Mouse (Mus musculus): ENCODE results near the gene Dnaaf1. TPM values are rescaled to one million over a fixed set of nuclear protein-coding genes. Genes with fewer than 3 reads are reported as not detected.

Dnaaf1 gene
- polyA plus RNA-seq, 1 experiment from 2014 or later = 0.26 TPM

GRCm38 (mm10) chr8:119580441-119581161 is 5.6 kb downstream of the Dnaaf1 start:
- WGBS (ENCODE audit: insufficient replicate concordance) = 47% methylated on average over 5 of the region's 5 CpGs
- peak; percentile 77; the same call in 1 of the 2 replicates for ATAC-seq (replicated peaks; ENCODE audit: insufficient number of reproducible peaks, low FRiP score, low TSS enrichment)
- H3K4me2 ChIP-seq = peak overlapping the region; percentile 27
- H3K9me3 ChIP-seq (replicated peaks; ENCODE audit: control insufficient read depth, low read length) = no peaks in the 10 kb centered on the region
- no peak overlapping the region for H3K4me3 ChIP-seq (ENCODE audit: low read depth, low read length)
- H3K27me3 ChIP-seq (ENCODE audit: control insufficient read depth, insufficient read depth, low read length) = peaks cover 17% of the 10 kb centered on the region
- H3K9ac ChIP-seq (ENCODE audit: low read depth, low read length) = peak overlapping the region; percentile 46; the same call in 1 of the 2 replicates
- peak overlapping the region; percentile 46 for H3K27ac ChIP-seq (ENCODE audit: low read depth, low read length)
- H3K4me1 ChIP-seq (ENCODE audit: control insufficient read depth, insufficient read depth, low read length) = peaks cover 25% of the 10 kb centered on the region
- H3K36me3 ChIP-seq (ENCODE audit: control insufficient read depth, insufficient read depth, low read length) = no peaks in the 10 kb centered on the region

- 21% methylated on average over 24 of the region's 24 CpGs for WGBS (ENCODE audit: insufficient replicate concordance)
- H3K9ac ChIP-seq (ENCODE audit: low read depth, low read length) = 0 out of 2 replicates have a peak overlapping the region, but pooled peaks have one; percentile 54
- ATAC-seq (replicated peaks; ENCODE audit: insufficient number of reproducible peaks, low FRiP score, low TSS enrichment) = no peak
These were observed 10.9 kb downstream of the Dnaaf1 start for GRCm38 (mm10) chr8:119585901-119586300.

GRCm38 (mm10) chr8:119588321-119588720 is 13.3 kb downstream of the Dnaaf1 start:
- ATAC-seq (replicated peaks; ENCODE audit: insufficient number of reproducible peaks, low FRiP score, low TSS enrichment) = no peak
- 59% methylated on average over 4 of the region's 4 CpGs for WGBS (ENCODE audit: insufficient replicate concordance)
- H3K4me2 ChIP-seq = peak overlapping the region; percentile 32

More at GRCm38 (mm10) chr8:119585901-119586300, 10.9 kb downstream of the Dnaaf1 start:
- Histone ChIP-seq H3K4me2 (peak overlapping the region; percentile 70), H3K9me3 (replicated peaks; ENCODE audit: control insufficient read depth, low read length) (no peaks in the 10 kb centered on the region), H3K27ac (ENCODE audit: low read depth, low read length) (0 out of 2 replicates have a peak overlapping the region, but pooled peaks have one; percentile 29), H3K4me3 (ENCODE audit: low read depth, low read length) (peak overlapping the region; percentile 38), H3K36me3 (ENCODE audit: control insufficient read depth, insufficient read depth, low read length) (no peaks in the 10 kb centered on the region), H3K27me3 (ENCODE audit: control insufficient read depth, insufficient read depth, low read length) (no peaks in the 10 kb centered on the region), H3K4me1 (ENCODE audit: control insufficient read depth, insufficient read depth, low read length) (peaks cover 19% of the 10 kb centered on the region)

GRCm38 (mm10) chr8:119588844-119589243 is 13.8 kb downstream of the Dnaaf1 start:
- Histone ChIP-seq H3K9me3 (replicated peaks; ENCODE audit: control insufficient read depth, low read length) (no peaks in the 10 kb centered on the region), H3K4me2 (peak overlapping the region; percentile 32), H3K9ac (ENCODE audit: low read depth, low read length) (0 out of 2 replicates have a peak overlapping the region, but pooled peaks have one; percentile 3), H3K27me3 (ENCODE audit: control insufficient read depth, insufficient read depth, low read length) (peaks cover 5% of the 10 kb centered on the region), H3K4me3 (ENCODE audit: low read depth, low read length) (no peak overlapping the region), H3K4me1 (ENCODE audit: control insufficient read depth, insufficient read depth, low read length) (peaks cover 10% of the 10 kb centered on the region), H3K27ac (ENCODE audit: low read depth, low read length) (peak overlapping the region; percentile 70; the same call in 1 of the 2 replicates), H3K36me3 (ENCODE audit: control insufficient read depth, insufficient read depth, low read length) (no peaks in the 10 kb centered on the region)
- 14% methylated on average over 10 of the region's 10 CpGs for WGBS (ENCODE audit: insufficient replicate concordance)
- ATAC-seq (replicated peaks; ENCODE audit: insufficient number of reproducible peaks, low FRiP score, low TSS enrichment) = 0 out of 2 replicates have a peak, but pooled peaks have one; percentile 56

More at GRCm38 (mm10) chr8:119588321-119588720, 13.3 kb downstream of the Dnaaf1 start:
- Histone ChIP-seq H3K4me1 (ENCODE audit: control insufficient read depth, insufficient read depth, low read length) (peaks cover 10% of the 10 kb centered on the region), H3K36me3 (ENCODE audit: control insufficient read depth, insufficient read depth, low read length) (no peaks in the 10 kb centered on the region), H3K4me3 (ENCODE audit: low read depth, low read length) (no peak overlapping the region), H3K9me3 (replicated peaks; ENCODE audit: control insufficient read depth, low read length) (no peaks in the 10 kb centered on the region), H3K27me3 (ENCODE audit: control insufficient read depth, insufficient read depth, low read length) (peaks cover 5% of the 10 kb centered on the region), H3K27ac (ENCODE audit: low read depth, low read length) (peak overlapping the region; percentile 70), H3K9ac (ENCODE audit: low read depth, low read length) (no peak overlapping the region)

- 58% methylated on average over 14 of the region's 14 CpGs for WGBS (ENCODE audit: insufficient replicate concordance)
- H3K4me2 ChIP-seq = no peak overlapping the region
- H3K27me3 ChIP-seq (ENCODE audit: control insufficient read depth, insufficient read depth, low read length) = peaks cover 5% of the 10 kb centered on the region
- no peak for ATAC-seq (replicated peaks; ENCODE audit: insufficient number of reproducible peaks, low FRiP score, low TSS enrichment)
- H3K27ac ChIP-seq (ENCODE audit: low read depth, low read length) = no peak overlapping the region
- H3K9me3 ChIP-seq (replicated peaks; ENCODE audit: control insufficient read depth, low read length) = no peaks in the 10 kb centered on the region
- no peak overlapping the region for H3K9ac ChIP-seq (ENCODE audit: low read depth, low read length)
- H3K4me3 ChIP-seq (ENCODE audit: low read depth, low read length) = no peak overlapping the region
- peaks cover 12% of the 10 kb centered on the region for H3K4me1 ChIP-seq (ENCODE audit: control insufficient read depth, insufficient read depth, low read length)
- H3K36me3 ChIP-seq (ENCODE audit: control insufficient read depth, insufficient read depth, low read length) = no peaks in the 10 kb centered on the region
These were observed 15.3 kb downstream of the Dnaaf1 start for GRCm38 (mm10) chr8:119590348-119590747.

GRCm38 (mm10) chr8:119591456-119591855 is 16.4 kb downstream of the Dnaaf1 start:
- H3K27me3 ChIP-seq (ENCODE audit: control insufficient read depth, insufficient read depth, low read length) = peaks cover 5% of the 10 kb centered on the region
- no peak overlapping the region for H3K4me2 ChIP-seq
- H3K4me1 ChIP-seq (ENCODE audit: control insufficient read depth, insufficient read depth, low read length) = peaks cover 10% of the 10 kb centered on the region
- WGBS (ENCODE audit: insufficient replicate concordance) = 91% methylated on average over 7 of the region's 7 CpGs
- H3K9me3 ChIP-seq (replicated peaks; ENCODE audit: control insufficient read depth, low read length) = no peaks in the 10 kb centered on the region
- no peak for ATAC-seq (replicated peaks; ENCODE audit: insufficient number of reproducible peaks, low FRiP score, low TSS enrichment)
- no peak overlapping the region for H3K4me3 ChIP-seq (ENCODE audit: low read depth, low read length)
- H3K9ac ChIP-seq (ENCODE audit: low read depth, low read length) = no peak overlapping the region
- H3K36me3 ChIP-seq (ENCODE audit: control insufficient read depth, insufficient read depth, low read length) = no peaks in the 10 kb centered on the region
- no peak overlapping the region for H3K27ac ChIP-seq (ENCODE audit: low read depth, low read length)

GRCm38 (mm10) chr8:119603771-119604170 is 28.7 kb downstream of the Dnaaf1 start:
- Histone ChIP-seq H3K27ac (ENCODE audit: low read depth, low read length) (no peak overlapping the region), H3K36me3 (ENCODE audit: control insufficient read depth, insufficient read depth, low read length) (peaks cover 26% of the 10 kb centered on the region), H3K4me1 (ENCODE audit: control insufficient read depth, insufficient read depth, low read length) (peaks cover 8% of the 10 kb centered on the region), H3K9ac (ENCODE audit: low read depth, low read length) (0 out of 2 replicates have a peak overlapping the region, but pooled peaks have one; percentile 82), H3K4me3 (ENCODE audit: low read depth, low read length) (peak overlapping the region; percentile 75; the same call in 1 of the 2 replicates), H3K9me3 (replicated peaks; ENCODE audit: control insufficient read depth, low read length) (no peaks in the 10 kb centered on the region), H3K4me2 (peak overlapping the region; percentile 74), H3K27me3 (ENCODE audit: control insufficient read depth, insufficient read depth, low read length) (no peaks in the 10 kb centered on the region)
- WGBS (ENCODE audit: insufficient replicate concordance) = 93% methylated on average over 4 of the region's 4 CpGs
- ATAC-seq (replicated peaks; ENCODE audit: insufficient number of reproducible peaks, low FRiP score, low TSS enrichment) = no peak; the same call in 1 of the 2 replicates

- peaks cover 8% of the 10 kb centered on the region for H3K4me1 ChIP-seq (ENCODE audit: control insufficient read depth, insufficient read depth, low read length)
- no peak for ATAC-seq (replicated peaks; ENCODE audit: insufficient number of reproducible peaks, low FRiP score, low TSS enrichment)
- H3K9me3 ChIP-seq (replicated peaks; ENCODE audit: control insufficient read depth, low read length) = peaks cover under 1% of the 10 kb centered on the region; the same call in 1 of the 2 replicates
- H3K27ac ChIP-seq (ENCODE audit: low read depth, low read length) = no peak overlapping the region
- H3K27me3 ChIP-seq (ENCODE audit: control insufficient read depth, insufficient read depth, low read length) = no peaks in the 10 kb centered on the region
- WGBS (ENCODE audit: insufficient replicate concordance) = 22% methylated on average over 12 of the region's 12 CpGs
- peak overlapping the region; percentile 82 for H3K9ac ChIP-seq (ENCODE audit: low read depth, low read length)
- peak overlapping the region; percentile 75 for H3K4me3 ChIP-seq (ENCODE audit: low read depth, low read length)
- H3K36me3 ChIP-seq (ENCODE audit: control insufficient read depth, insufficient read depth, low read length) = peaks cover 21% of the 10 kb centered on the region
- H3K4me2 ChIP-seq = peak overlapping the region; percentile 74
These were observed 29.4 kb downstream of the Dnaaf1 start for GRCm38 (mm10) chr8:119604398-119604803.

Measured in heart, embryonic 11.5 days (tissue).